Mouse (Mus musculus): Measurements from ENCODE around the gene Gm21936.
"Not testable (repeated sequence)": the region's sequence is repeated elsewhere in the genome, so short reads cannot be mapped to it uniquely, and the experiment has no call there.

Gene Gm21936

DNA sequence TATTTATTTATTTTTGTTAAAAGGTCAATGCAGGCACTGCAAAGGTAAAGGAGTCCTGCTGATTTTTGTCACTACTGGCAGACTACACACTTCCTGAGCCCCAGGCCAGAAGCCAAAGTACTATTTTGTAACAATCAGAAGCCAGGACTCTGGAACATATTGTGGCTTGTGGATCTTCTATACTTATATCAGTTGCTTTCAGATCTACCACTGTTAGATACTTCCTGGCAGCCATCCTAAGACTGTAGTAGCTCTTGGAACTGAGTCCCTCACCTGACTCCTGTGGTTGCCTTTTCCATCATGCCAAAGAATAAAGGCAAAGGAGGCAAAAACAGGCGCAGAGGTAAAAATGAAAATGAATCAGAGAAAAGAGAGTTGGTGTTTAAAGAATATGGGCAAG is at the start of gene Gm21936:
Gene Gm21936 (plus strand): TSS at position 301 of the 400 bp plus-strand sequence.
- not testable (repeated sequence) for DNase-seq (ENCODE audit: low spot score in 2 of 2)

DNA sequence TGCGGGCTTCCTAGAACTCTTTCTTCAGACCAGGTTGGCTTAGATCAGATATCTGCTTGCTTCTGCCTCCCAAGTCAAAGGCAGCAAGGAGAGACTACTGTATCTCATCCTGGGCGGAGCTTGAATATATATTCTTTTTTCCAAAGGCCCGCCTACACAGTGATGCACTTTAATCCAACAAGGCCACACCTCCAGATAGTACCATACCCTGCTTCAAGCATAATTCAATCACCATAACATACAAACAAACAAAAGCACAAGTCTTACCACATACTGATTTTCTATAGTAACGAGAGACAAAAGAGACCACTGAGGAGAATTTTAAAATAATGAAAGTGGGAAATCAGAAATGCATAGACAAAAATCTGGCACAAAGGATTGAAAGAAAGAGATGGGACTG is 19.7 kb upstream of the Gm21936 start, which contains the start of gene Gm21319:
Gene Gm21319 (minus strand): TSS at position 101 of the 400 bp plus-strand sequence.
- DNase-seq (ENCODE audit: low spot score in 2 of 2) = not testable (repeated sequence)

DNA sequence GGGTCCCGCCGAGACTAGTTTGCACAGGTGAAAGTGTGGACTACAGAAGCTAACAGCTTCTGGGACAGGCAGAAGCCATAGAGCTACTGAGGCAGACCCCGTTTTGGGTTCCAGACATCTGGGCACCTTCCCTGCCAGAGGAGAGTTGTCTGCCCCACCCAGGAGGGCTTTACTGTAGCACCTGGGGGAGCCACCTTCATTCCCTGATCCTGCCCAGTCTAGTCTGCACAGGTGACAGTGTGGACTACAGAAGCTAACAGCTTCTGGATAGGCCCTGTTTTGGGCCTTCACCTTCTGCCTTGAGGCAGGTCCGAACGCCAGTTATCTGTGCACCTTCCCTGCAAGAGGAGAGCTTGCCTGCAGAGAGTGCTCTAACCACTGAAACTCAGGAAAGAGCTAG is 2.7 kb downstream of the Gm21936 start:
- DNase-seq (ENCODE audit: low spot score in 2 of 2) = not testable (repeated sequence)

DNA sequence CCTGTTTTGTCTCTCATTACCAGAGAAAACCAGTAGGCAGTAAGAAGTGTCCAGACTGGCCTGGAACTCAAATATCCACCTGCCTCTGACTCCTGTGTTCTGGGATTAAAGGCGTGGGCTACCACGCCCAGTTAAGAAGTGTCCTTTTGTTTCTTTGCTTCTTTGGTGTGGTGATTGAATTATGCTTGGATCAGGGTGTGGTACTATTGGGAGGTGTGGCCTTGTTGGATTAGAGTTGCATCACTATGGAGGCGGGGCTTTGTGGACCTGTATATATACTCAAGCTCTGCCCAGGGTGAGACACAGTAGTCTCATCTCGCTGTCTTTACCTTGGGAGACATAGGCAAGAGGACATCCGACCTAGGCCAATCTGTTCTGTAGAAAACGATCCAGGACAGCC is 21.0 kb downstream of the Gm21936 start, which contains the start of gene BB287469:
Gene BB287469 (plus strand): TSS at position 301 of the 400 bp plus-strand sequence.
- DNase-seq (ENCODE audit: low spot score in 2 of 2) = not testable (repeated sequence)

DNA sequence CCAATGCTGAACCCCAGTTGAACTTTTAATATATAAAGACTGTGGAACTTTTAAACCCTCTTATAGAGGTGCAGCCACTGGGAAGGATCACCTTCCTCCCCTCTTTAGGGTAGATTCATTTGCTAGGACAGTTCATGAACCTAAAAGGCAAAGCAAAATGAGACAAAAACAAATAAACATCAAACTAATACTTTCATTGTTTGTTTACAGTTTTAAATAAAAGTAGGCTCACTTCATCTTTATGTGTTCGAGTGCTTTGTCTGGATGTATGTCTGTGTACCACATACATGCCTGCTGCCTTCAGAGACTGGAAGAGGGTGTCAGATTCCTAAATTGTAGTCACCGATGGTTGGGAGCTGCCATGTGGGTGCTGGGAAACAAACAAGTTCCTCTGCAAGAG is 46.9 kb downstream of the Gm21936 start, which contains the start of gene Gm2001:
Gene Gm2001 (minus strand): TSS at position 101 of the 400 bp plus-strand sequence.
- DNase-seq (ENCODE audit: low spot score in 2 of 2) = not testable (repeated sequence)
